Mouse (Mus musculus): ENCODE measurements around the gene Hist1h2bm. TPM values are rescaled to one million over a fixed set of nuclear protein-coding genes. Genes with fewer than 3 reads are reported as not detected.
"Not testable (repeated sequence)": the region's sequence is repeated elsewhere in the genome, so short reads cannot be mapped to it uniquely, and the experiment has no call there.

Gene Hist1h2bm
- total RNA-seq (2021) = 1 to 10 TPM; 6.5 to 8.1 TPM

- peak; percentile 53 to 59 for DNase-seq (ENCODE audit: extremely low spot score in 1 of 2, low spot score in 1 of 2)
These were observed at the start of gene Hist1h2bm for GRCm38 (mm10) chr13:21721757-21722372. Hist1h2bm (plus strand) TSS chr13:21722044.

- no peak for DNase-seq (ENCODE audit: extremely low spot score in 1 of 2, low spot score in 1 of 2)
These were observed 44.5 kb upstream of the Hist1h2bm start, which contains the start of gene Olfr1360 for GRCm38 (mm10) chr13:21677305-21677704. Olfr1360 (minus strand) TSS chr13:21677405.

- no peak for DNase-seq (ENCODE audit: extremely low spot score in 1 of 2, low spot score in 1 of 2)
These were observed 24.0 kb upstream of the Hist1h2bm start, which contains the start of gene Olfr1359 for GRCm38 (mm10) chr13:21697811-21698210. Olfr1359 (plus strand) TSS chr13:21698111.

- no peak for DNase-seq (ENCODE audit: extremely low spot score in 1 of 2, low spot score in 1 of 2)
These were observed 15.2 kb upstream of the Hist1h2bm start for GRCm38 (mm10) chr13:21706669-21707068.

- peak; percentile 81 to 92 for DNase-seq (ENCODE audit: extremely low spot score in 1 of 2, low spot score in 1 of 2)
These were observed 11.7 kb upstream of the Hist1h2bm start for GRCm38 (mm10) chr13:21710031-21710711.

GRCm38 (mm10) chr13:21710821-21711525 lies 10.9 kb upstream of the Hist1h2bm start:
- peak; percentile 75 to 82 for DNase-seq (ENCODE audit: extremely low spot score in 1 of 2, low spot score in 1 of 2)

- DNase-seq (ENCODE audit: extremely low spot score in 1 of 2, low spot score in 1 of 2) = no peak
These were observed 10.1 kb upstream of the Hist1h2bm start for GRCm38 (mm10) chr13:21711698-21712097.

GRCm38 (mm10) chr13:21714725-21715124 lies 7.1 kb upstream of the Hist1h2bm start:
- DNase-seq (ENCODE audit: extremely low spot score in 1 of 2, low spot score in 1 of 2) = peak; percentile 28 to 59

- peak in 1 of 2 experiments; percentile 5 for DNase-seq (ENCODE audit: extremely low spot score in 1 of 2, low spot score in 1 of 2)
These were observed 6.5 kb upstream of the Hist1h2bm start for GRCm38 (mm10) chr13:21715131-21715863.

- peak; percentile 52 to 61 for DNase-seq (ENCODE audit: extremely low spot score in 1 of 2, low spot score in 1 of 2)
These were observed 5.8 kb upstream of the Hist1h2bm start, which contains the start of the genes Hist1h2bl and Hist1h2ai for GRCm38 (mm10) chr13:21715864-21716539. Hist1h2bl (minus strand) TSS chr13:21716143. Hist1h2ai (plus strand) TSS chr13:21716422.

GRCm38 (mm10) chr13:21716540-21717391 lies 5.1 kb upstream of the Hist1h2bm start:
- not testable (repeated sequence) for DNase-seq (ENCODE audit: extremely low spot score in 1 of 2, low spot score in 1 of 2)

GRCm38 (mm10) chr13:21717397-21718357 lies 4.2 kb upstream of the Hist1h2bm start, which contains the start of gene Hist1h3h:
Hist1h3h (plus strand) TSS chr13:21717659.
- peak; percentile 66 to 82 for DNase-seq (ENCODE audit: extremely low spot score in 1 of 2, low spot score in 1 of 2)

GRCm38 (mm10) chr13:21718381-21719080 lies 3.3 kb upstream of the Hist1h2bm start:
- no peak for DNase-seq (ENCODE audit: extremely low spot score in 1 of 2, low spot score in 1 of 2)

- not testable (repeated sequence) for DNase-seq (ENCODE audit: extremely low spot score in 1 of 2, low spot score in 1 of 2)
These were observed 612 bp upstream of the Hist1h2bm start for GRCm38 (mm10) chr13:21721107-21721756.

GRCm38 (mm10) chr13:21722373-21722925 lies 605 bp downstream of the Hist1h2bm start:
- no peak for DNase-seq (ENCODE audit: extremely low spot score in 1 of 2, low spot score in 1 of 2)

Data from layer of hippocampus, postnatal 25 days (tissue).